28 mouse cellular contexts compared by ENCODE assay signal in the genomic region with DNA sequence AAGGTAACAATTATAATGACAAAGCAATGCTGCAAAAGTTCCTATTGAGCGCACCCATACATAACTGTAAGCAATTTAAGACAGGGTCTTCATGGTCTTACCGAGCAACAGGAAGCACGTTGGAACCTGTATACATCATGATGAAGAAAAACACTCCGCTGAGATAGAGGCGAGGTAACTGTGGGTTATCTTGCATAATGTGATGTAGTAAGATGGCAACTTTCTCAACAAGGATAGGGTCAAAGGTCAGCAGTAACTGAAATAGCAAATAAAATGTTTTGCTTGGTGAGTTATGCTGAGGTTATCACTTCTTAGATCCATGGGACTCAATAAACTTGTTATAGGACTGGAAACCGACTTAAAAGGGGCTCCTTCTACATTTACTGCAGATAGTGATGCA.
A peak's percentile ranks its signal among the peaks of the same experiment; 100 is the strongest.
DNase-seq lines count a peak whose midpoint lies in the region; ATAC-seq and TF ChIP-seq lines count a peak whose summit lies in the region.
"Had no signal": no experiment of that assay in that cellular context is flagged by ENCODE, and none has a peak within 500 bp of the region (broad histone marks: within the 10 kb centered on the region; RNA-seq: fewer than 3 reads in every experiment).

No protein-coding gene starts in this region.

- H3K4me3 ChIP-seq in heart, embryonic 13.5 days, result no peak overlapping the region
- H3K4me3 ChIP-seq in liver, adult 2 months (ENCODE audit: insufficient read depth, low read depth, low read length), result no peak overlapping the region
- H3K4me3 ChIP-seq in liver, embryonic 12.5 days, result no peak overlapping the region
- H3K4me3 ChIP-seq: embryonic facial prominence, embryonic 13.5 days; gastrocnemius, adult 2 months; hindbrain, embryonic 15.5 days had no signal

- TF ChIP-seq CTCF in liver, adult 2 months (IDR thresholded peaks at IDR 0.05; ENCODE audit: low read depth, low read length), result no peak

- peaks cover 75% of the 10 kb centered on the region for H3K36me3 ChIP-seq in heart, embryonic 13.5 days
- peaks cover 43% of the 10 kb centered on the region for H3K36me3 ChIP-seq in liver, adult 2 months (ENCODE audit: control insufficient read depth, insufficient read depth, low read length)
- peaks cover 70% of the 10 kb centered on the region for H3K36me3 ChIP-seq in liver, embryonic 12.5 days

- no peaks in the 10 kb centered on the region for H3K79me2 ChIP-seq in liver, adult 2 months (ENCODE audit: control insufficient read depth, insufficient read depth, low read length)

- H3K4me2 ChIP-seq in heart, embryonic 13.5 days, result no peak overlapping the region
- H3K4me2 ChIP-seq in liver, embryonic 12.5 days, result no peak overlapping the region
- H3K4me2 ChIP-seq: embryonic facial prominence, embryonic 13.5 days; hindbrain, embryonic 15.5 days; midbrain, embryonic 11.5 days had no signal

- H3K9ac ChIP-seq in heart, embryonic 13.5 days, result no peak overlapping the region
- H3K9ac ChIP-seq in liver, adult 2 months (ENCODE audit: low read depth, low read length), result no peak overlapping the region
- H3K9ac ChIP-seq in liver, embryonic 12.5 days, result no peak overlapping the region
- H3K9ac ChIP-seq: embryonic facial prominence, embryonic 13.5 days; hindbrain, embryonic 15.5 days had no signal

- H3K9me3 ChIP-seq in heart, embryonic 13.5 days, result no peaks in the 10 kb centered on the region
- no peaks in the 10 kb centered on the region for H3K9me3 ChIP-seq in liver, embryonic 12.5 days (replicated peaks)
- H3K9me3 ChIP-seq: embryonic facial prominence, embryonic 13.5 days; hindbrain, embryonic 15.5 days had no signal

- H3K27me3 ChIP-seq in heart, embryonic 13.5 days (replicated peaks), result no peaks in the 10 kb centered on the region
- H3K27me3 ChIP-seq in liver, adult 2 months (ENCODE audit: control insufficient read depth, insufficient read depth, low read length), result no peaks in the 10 kb centered on the region
- H3K27me3 ChIP-seq in liver, embryonic 12.5 days (replicated peaks), result no peaks in the 10 kb centered on the region
- H3K27me3 ChIP-seq: embryonic facial prominence, embryonic 13.5 days; hindbrain, embryonic 15.5 days had no signal

- ATAC-seq in heart, embryonic 13.5 days (ENCODE audit: extremely low read depth, insufficient number of reproducible peaks, low FRiP score, low TSS enrichment), result no peak
- no peak for ATAC-seq in liver, embryonic 12.5 days
- ATAC-seq: CD4-positive, CD25-positive, alpha-beta regulatory T cell, adult 4 months; forebrain, embryonic 16.5 days; inflammation-experienced regulatory T-cells, adult 6 months; midbrain, embryonic 16.5 days had no signal

- H3K27ac ChIP-seq in heart, embryonic 13.5 days (replicated peaks), result peak overlapping the region; percentile 84
- H3K27ac ChIP-seq in liver, adult 2 months (replicated peaks; ENCODE audit: insufficient read depth, low read depth, low read length), result peak overlapping the region; percentile 78; the same call in 1 of the 2 replicates
- H3K27ac ChIP-seq in liver, embryonic 12.5 days, result no peak overlapping the region
- H3K27ac ChIP-seq: embryonic facial prominence, embryonic 13.5 days; hindbrain, embryonic 15.5 days had no signal

- H3K4me1 ChIP-seq in heart, embryonic 13.5 days, result peaks cover 33% of the 10 kb centered on the region
- H3K4me1 ChIP-seq in liver, adult 2 months (ENCODE audit: control insufficient read depth, insufficient read depth, low read length), result peaks cover 10% of the 10 kb centered on the region; the same call in 1 of the 2 replicates
- no peaks in the 10 kb centered on the region for H3K4me1 ChIP-seq in liver, embryonic 12.5 days
- H3K4me1 ChIP-seq: embryonic facial prominence, embryonic 13.5 days; hindbrain, embryonic 15.5 days had no signal

- 84% methylated on average over 6 of the region's 6 CpGs for WGBS in heart, embryonic 13.5 days
- WGBS in liver, adult 2 months, result 33% methylated on average over 6 of the region's 6 CpGs
- WGBS in liver, embryonic 12.5 days (ENCODE audit: insufficient replicate concordance), result 74% methylated on average over 6 of the region's 6 CpGs

- DNase-seq in heart, adult 18-20 months, result no peak
- peak; percentile 80 for DNase-seq in liver, adult 2 months (ENCODE audit: extremely low read depth, low read depth, low spot score)
- DNase-seq in fat pad, adult 2 months (ENCODE audit: extremely low read depth, low read depth, low spot score), result peak; percentile 18
- DNase-seq in yolk sac, embryonic 10.5 days (ENCODE audit: low spot score), result peak; percentile 15
- DNase-seq in urinary bladder, postnatal 25 days (ENCODE audit: low spot score), result no peak
- DNase-seq: adrenal gland, postnatal 25 days; cerebellum, adult 11-12 months; cerebellum, adult 9-11 months; gastrocnemius, adult 2 months; gastrocnemius, postnatal 36 days; kidney, adult 8-10 months; kidney, postnatal 10 days; layer of hippocampus, postnatal 36 days; left cerebral cortex, postnatal 4 days; lung, adult 2 months; lung, postnatal 10 days; right cerebral cortex, adult 18-20 months; thymus, adult 2 months; thymus, postnatal 36 days had no signal

- no peak for TF ChIP-seq POLR2A in liver, adult 2 months (IDR thresholded peaks at IDR 0.05; ENCODE audit: extremely low read depth, insufficient read depth, low read length)

Comparison
In these comparisons a context has a peak if more than half of its experiments do, and no peak if none do; other contexts are left out.
1. DNase-seq: peak in liver, adult 2 months (single experiment), fat pad, adult 2 months (single experiment) and yolk sac, embryonic 10.5 days (single experiment); none in heart, adult 18-20 months (0 of 2) and urinary bladder, postnatal 25 days (single experiment).